Mouse (Mus musculus) midbrain, embryonic 10.5 days (tissue): ENCODE results near the gene Ssh3. TPM values are rescaled to one million over a fixed set of nuclear protein-coding genes. Genes with fewer than 3 reads are reported as not detected.
A peak's percentile ranks its signal among the peaks of the same experiment; 100 is the strongest.

Experiments used
- DNase-seq: peaks from one replicate; pipeline ENCODE4 v3.0.0-alpha.2; 2017; ENCODE audit warnings: low spot score
- H3K27ac ChIP-seq: fragments of 300-500 bp; sonication (generic); replicated peaks from 2 replicates; pipeline ENCODE4 v1.5.1; 2016; ENCODE audit warnings: mild to moderate bottlenecking
- H3K27me3 ChIP-seq: fragments of 300-500 bp; sonication (generic); 2 replicates; pipeline ENCODE4 v1.6.1; 2016; ENCODE audit warnings: low read depth, mild to moderate bottlenecking; ENCODE audit not compliant: poor library complexity, severe bottlenecking
- H3K36me3 ChIP-seq: fragments of 300-500 bp; sonication (generic); 2 replicates; pipeline ENCODE4 v1.6.1; 2016; ENCODE audit warnings: mild to moderate bottlenecking, moderate library complexity
- H3K4me1 ChIP-seq: fragments of 300-500 bp; sonication (generic); 2 replicates; pipeline ENCODE4 v1.6.1; 2016
- H3K4me3 ChIP-seq: fragments of 300-500 bp; sonication (generic); 2 replicates; pipeline ENCODE4 v1.5.1; 2016; ENCODE audit warnings: mild to moderate bottlenecking, moderate library complexity
- H3K9me3 ChIP-seq: fragments of 300-500 bp; sonication (generic); replicated peaks from 2 replicates; pipeline ENCODE4 v1.6.1; 2016; ENCODE audit warnings: mild to moderate bottlenecking
- WGBS: fragments of 180-500 bp; shearing (Covaris S2); methylation state at CpG from one replicate; pipeline ENCODE4 v1.1.7; 2016; 5-methylcytosine and 5-hydroxymethylcytosine counted together
- polyA plus RNA-seq: library from polyadenylated mRNA; unstranded; fragments of >200 nt; fragmentation: Nextera tagmentation; extraction: Ambion mirVana; gene quantifications from 2 replicates; pipeline ENCODE4 v1.2.1, GENCODE M21; 2016

Gene Ssh3
- polyA plus RNA-seq, 1 experiment from 2014 or later = 3.6 TPM

GRCm38 (mm10) chr19:4230415-4230814, 38.6 kb downstream of the Ssh3 start:
- H3K27ac ChIP-seq = 0 out of 2 replicates have a peak overlapping the region, but pooled peaks have one; percentile 33
- 79% methylated on average over 8 of the region's 8 CpGs for WGBS
- H3K4me3 ChIP-seq = no peak overlapping the region
- peaks cover 19% of the 10 kb centered on the region for H3K4me1 ChIP-seq
- H3K9me3 ChIP-seq = no peaks in the 10 kb centered on the region
- no peak for DNase-seq
- no peaks in the 10 kb centered on the region for H3K36me3 ChIP-seq
- H3K27me3 ChIP-seq = peaks cover 32% of the 10 kb centered on the region

- Histone ChIP-seq H3K9me3 (no peaks in the 10 kb centered on the region), H3K4me3 (no peak overlapping the region), H3K27me3 (peaks cover 32% of the 10 kb centered on the region), H3K36me3 (no peaks in the 10 kb centered on the region), H3K4me1 (peaks cover 19% of the 10 kb centered on the region), H3K27ac (no peak overlapping the region)
- 49% methylated on average over 9 of the region's 9 CpGs for WGBS
- no peak for DNase-seq
These were observed 39.4 kb downstream of the Ssh3 start for GRCm38 (mm10) chr19:4229451-4230076.

GRCm38 (mm10) chr19:4228891-4229290, 40.1 kb downstream of the Ssh3 start:
- Histone ChIP-seq H3K27me3 (peaks cover 32% of the 10 kb centered on the region), H3K4me3 (no peak overlapping the region), H3K9me3 (no peaks in the 10 kb centered on the region), H3K36me3 (no peaks in the 10 kb centered on the region), H3K4me1 (peaks cover 19% of the 10 kb centered on the region), H3K27ac (no peak overlapping the region)
- DNase-seq = no peak
- 68% methylated on average over 4 of the region's 4 CpGs for WGBS

DNA sequence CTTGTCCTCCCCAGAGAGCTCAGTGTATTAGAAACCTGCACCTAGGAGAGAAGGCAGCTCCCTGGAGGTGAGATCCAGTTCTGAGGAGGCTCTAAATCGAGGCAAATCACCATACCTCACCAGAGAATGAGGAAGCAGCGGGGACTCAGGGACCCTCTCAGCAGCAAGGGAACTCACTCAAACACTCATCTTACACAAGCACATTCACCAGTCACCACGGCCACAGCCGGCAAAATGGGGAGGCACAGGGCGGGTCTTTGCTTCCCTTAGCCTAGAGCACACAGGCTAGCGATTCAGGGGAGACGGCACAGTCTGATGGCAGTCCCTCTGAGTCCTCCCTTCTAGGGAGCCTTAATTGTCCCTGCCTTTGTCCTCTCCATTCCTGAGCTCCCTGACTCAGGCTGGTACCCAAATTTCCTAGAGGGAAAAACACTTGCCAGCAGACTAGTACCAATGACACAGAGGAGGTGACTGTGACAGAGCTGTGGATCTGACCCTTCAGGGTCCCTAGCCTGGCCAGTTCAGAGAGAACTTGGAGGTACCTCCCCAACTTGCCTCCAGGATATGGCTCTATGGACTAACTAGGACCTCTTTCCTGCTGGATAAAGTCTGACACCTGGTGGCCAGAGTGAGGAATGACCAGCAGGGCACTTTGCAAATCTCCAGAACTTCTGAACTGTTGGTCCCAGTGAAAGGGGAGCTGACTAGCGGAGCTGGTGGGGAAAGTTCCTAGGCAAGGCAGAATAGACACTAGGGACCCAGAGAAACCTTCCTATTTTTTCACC, 40.9 kb downstream of the Ssh3 start:
- peaks cover 32% of the 10 kb centered on the region for H3K27me3 ChIP-seq
- H3K27ac ChIP-seq = no peak overlapping the region
- H3K4me3 ChIP-seq = no peak overlapping the region
- no peaks in the 10 kb centered on the region for H3K36me3 ChIP-seq
- DNase-seq = peak; percentile 67
- peaks cover 19% of the 10 kb centered on the region for H3K4me1 ChIP-seq
- WGBS = 24% methylated on average over 8 of the region's 8 CpGs
- no peaks in the 10 kb centered on the region for H3K9me3 ChIP-seq

GRCm38 (mm10) chr19:4227446-4227845, 41.5 kb downstream of the Ssh3 start:
- Histone ChIP-seq H3K4me3 (no peak overlapping the region), H3K4me1 (peaks cover 17% of the 10 kb centered on the region), H3K36me3 (no peaks in the 10 kb centered on the region), H3K27me3 (peaks cover 32% of the 10 kb centered on the region), H3K9me3 (no peaks in the 10 kb centered on the region), H3K27ac (no peak overlapping the region)
- WGBS = 79% methylated on average over 5 of the region's 5 CpGs
- no peak for DNase-seq

- H3K9me3 ChIP-seq = no peaks in the 10 kb centered on the region
- peaks cover 16% of the 10 kb centered on the region for H3K4me1 ChIP-seq
- H3K4me3 ChIP-seq = no peak overlapping the region
- H3K27ac ChIP-seq = no peak overlapping the region
- peaks cover 36% of the 10 kb centered on the region for H3K27me3 ChIP-seq
- no peaks in the 10 kb centered on the region for H3K36me3 ChIP-seq
- 86% methylated on average over 7 of the region's 7 CpGs for WGBS
- no peak for DNase-seq
These were observed 42.2 kb downstream of the Ssh3 start for GRCm38 (mm10) chr19:4226779-4227178.

DNA sequence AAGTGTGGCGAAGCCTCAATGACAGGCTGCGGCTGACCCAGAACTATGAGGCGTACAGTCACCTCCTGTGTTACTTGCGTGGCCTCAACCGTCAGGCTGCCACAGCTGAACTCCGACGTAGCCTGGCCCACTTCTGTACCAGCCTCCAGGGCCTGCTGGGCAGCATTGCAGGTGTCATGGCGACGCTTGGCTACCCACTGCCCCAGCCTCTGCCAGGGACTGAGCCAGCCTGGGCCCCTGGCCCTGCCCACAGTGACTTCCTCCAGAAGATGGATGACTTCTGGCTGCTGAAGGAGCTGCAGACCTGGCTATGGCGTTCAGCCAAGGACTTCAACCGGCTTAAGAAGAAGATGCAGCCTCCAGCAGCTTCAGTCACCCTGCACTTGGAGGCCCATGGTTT, 46.8 kb downstream of the Ssh3 start:
- Histone ChIP-seq H3K9me3 (no peaks in the 10 kb centered on the region), H3K4me1 (peaks cover 24% of the 10 kb centered on the region), H3K27me3 (peaks cover 50% of the 10 kb centered on the region), H3K4me3 (no peak overlapping the region), H3K36me3 (no peaks in the 10 kb centered on the region), H3K27ac (no peak overlapping the region)
- no peak for DNase-seq
- 88% methylated on average over 11 of the region's 11 CpGs for WGBS

- no peak overlapping the region for H3K27ac ChIP-seq
- H3K4me1 ChIP-seq = peaks cover 33% of the 10 kb centered on the region
- H3K27me3 ChIP-seq = peaks cover 55% of the 10 kb centered on the region
- H3K36me3 ChIP-seq = no peaks in the 10 kb centered on the region
- 53% methylated on average over 14 of the region's 14 CpGs for WGBS
- H3K4me3 ChIP-seq = no peak overlapping the region
- no peaks in the 10 kb centered on the region for H3K9me3 ChIP-seq
- DNase-seq = no peak
These were observed 47.8 kb downstream of the Ssh3 start for GRCm38 (mm10) chr19:4220957-4221743.

- H3K27me3 ChIP-seq = peaks cover 62% of the 10 kb centered on the region
- WGBS = 71% methylated on average over 4 of the region's 4 CpGs
- H3K4me1 ChIP-seq = peaks cover 39% of the 10 kb centered on the region
- DNase-seq = no peak
- H3K27ac ChIP-seq = no peak overlapping the region
- H3K4me3 ChIP-seq = no peak overlapping the region
- no peaks in the 10 kb centered on the region for H3K9me3 ChIP-seq
- no peaks in the 10 kb centered on the region for H3K36me3 ChIP-seq
These were observed 48.6 kb downstream of the Ssh3 start for GRCm38 (mm10) chr19:4220416-4220815.

DNA sequence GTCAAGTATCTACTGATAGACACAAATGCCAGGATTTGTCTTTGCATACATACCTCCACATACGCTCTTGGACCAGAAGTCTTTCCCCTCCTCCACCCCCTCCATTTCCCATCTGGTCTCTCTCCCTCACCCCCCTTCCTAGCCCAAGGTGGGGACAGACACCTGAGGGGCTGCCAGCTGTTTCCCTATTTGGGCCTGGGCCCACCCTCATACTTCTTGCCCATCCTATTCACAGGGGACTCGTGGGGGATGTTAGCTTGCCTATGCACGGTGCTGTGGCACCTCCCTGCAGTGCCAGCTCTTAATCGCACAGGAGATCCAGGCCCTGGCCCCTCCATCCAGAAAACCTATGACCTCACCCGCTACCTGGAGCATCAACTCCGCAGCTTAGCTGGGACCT, 49.0 kb downstream of the Ssh3 start:
- no peak overlapping the region for H3K4me3 ChIP-seq
- peaks cover 67% of the 10 kb centered on the region for H3K27me3 ChIP-seq
- H3K27ac ChIP-seq = no peak overlapping the region

DNA sequence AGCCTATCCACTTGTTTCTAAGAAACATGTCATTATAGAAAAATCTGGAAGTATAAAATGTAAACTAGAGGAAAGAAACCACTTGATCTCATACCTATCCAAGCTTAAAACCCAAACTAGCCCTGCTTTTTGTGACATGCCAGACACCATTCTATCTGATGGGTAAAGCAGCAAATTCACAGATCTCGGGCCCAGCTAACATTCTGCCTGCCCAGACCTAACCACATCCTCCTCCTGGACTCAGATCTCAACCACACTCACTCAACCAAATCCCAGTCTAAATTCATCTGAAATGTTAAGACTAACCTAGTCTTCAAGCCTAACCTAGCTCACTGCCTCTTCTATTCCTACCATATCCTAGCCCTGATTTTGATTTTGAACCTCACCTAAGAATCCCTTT, 50.2 kb downstream of the Ssh3 start:
- Histone ChIP-seq H3K27me3 (peaks cover 79% of the 10 kb centered on the region), H3K36me3 (no peaks in the 10 kb centered on the region), H3K4me1 (peaks cover 56% of the 10 kb centered on the region), H3K4me3 (no peak overlapping the region), H3K27ac (no peak overlapping the region), H3K9me3 (no peaks in the 10 kb centered on the region)
- DNase-seq = no peak
- WGBS = 71% methylated on average over 1 of the region's 1 CpGs

More for the DNA sequence above, 49.0 kb downstream of the Ssh3 start:
- Histone ChIP-seq H3K36me3 (no peaks in the 10 kb centered on the region), H3K9me3 (no peaks in the 10 kb centered on the region), H3K4me1 (peaks cover 44% of the 10 kb centered on the region)
- 88% methylated on average over 6 of the region's 6 CpGs for WGBS
- DNase-seq = no peak

GRCm38 (mm10) chr19:4218293-4218692, 50.7 kb downstream of the Ssh3 start:
- no peaks in the 10 kb centered on the region for H3K9me3 ChIP-seq

More at GRCm38 (mm10) chr19:4218293-4218692, 50.7 kb downstream of the Ssh3 start:
- no peak for DNase-seq
- H3K4me1 ChIP-seq = peaks cover 61% of the 10 kb centered on the region
- peaks cover 84% of the 10 kb centered on the region for H3K27me3 ChIP-seq
- no peak overlapping the region for H3K4me3 ChIP-seq
- no peaks in the 10 kb centered on the region for H3K36me3 ChIP-seq
- 86% methylated on average over 9 of the region's 11 CpGs for WGBS
- H3K27ac ChIP-seq = no peak overlapping the region
